ENCODE assay signal across 8 mouse cellular contexts in genomic region chr14:76466641-76467323, GRCm38 (mm10). TPM values are rescaled to one million over a fixed set of nuclear protein-coding genes. Genes with fewer than 3 reads are reported as not detected.
DNase-seq lines count a peak whose midpoint lies in the region; ATAC-seq and TF ChIP-seq lines count a peak whose summit lies in the region.

No protein-coding gene starts in this region.

- ATAC-seq in heart, embryonic 14.5 days (ENCODE audit: insufficient number of reproducible peaks, insufficient read depth, low FRiP score, low read depth): no peak
- peak; percentile 67; the same call in 1 of the 2 replicates for ATAC-seq in kidney, postnatal 0 days (replicated peaks; ENCODE audit: low FRiP score, low read depth)
- 0 out of 2 replicates have a peak, but pooled peaks have one; percentile 37 for ATAC-seq in liver, embryonic 16.5 days (ENCODE audit: low read depth)
- peak; percentile 68 for ATAC-seq in neural tube, embryonic 13.5 days (ENCODE audit: low read depth)

- peak; percentile 63 for TF ChIP-seq CTCF in bone marrow macrophage, adult 2 months (IDR thresholded peaks at IDR 0.05; ENCODE audit: low read depth, low read length)
- TF ChIP-seq CTCF in embryonic fibroblast, embryonic 13.5 days (IDR thresholded peaks at IDR 0.05; ENCODE audit: borderline replicate concordance, insufficient read depth, low read length): 0 out of 2 replicates have a peak, but pooled peaks have one; percentile 22
- peak; percentile 79 for TF ChIP-seq CTCF in kidney, postnatal 0 days (IDR thresholded peaks at IDR 0.05; ENCODE audit: low read depth)

- peak; percentile 53 for DNase-seq in CD4-positive helper T cell, adult 2 months (ENCODE audit: low read depth, low spot score)
- peak; percentile 94 for DNase-seq in kidney, postnatal 0 days (ENCODE audit: low spot score)
- DNase-seq in thymus, adult 18-20 months: peak; percentile 30 to 41

- H3K27me3 ChIP-seq in heart, embryonic 14.5 days (ENCODE audit: control insufficient read depth, insufficient read depth, low read length): no peaks in the 10 kb centered on the region
- H3K27me3 ChIP-seq in kidney, postnatal 0 days (ENCODE audit: insufficient read depth, low read length): no peaks in the 10 kb centered on the region
- no peaks in the 10 kb centered on the region for H3K27me3 ChIP-seq in liver, embryonic 16.5 days (ENCODE audit: control insufficient read depth, insufficient read depth, low read depth, low read length)
- no peaks in the 10 kb centered on the region for H3K27me3 ChIP-seq in neural tube, embryonic 13.5 days

- 0 out of 2 replicates have a peak overlapping the region, but pooled peaks have one; percentile 21 for H3K9ac ChIP-seq in heart, embryonic 14.5 days (ENCODE audit: low read length)
- no peak overlapping the region for H3K9ac ChIP-seq in kidney, postnatal 0 days (ENCODE audit: low read depth, low read length)
- H3K9ac ChIP-seq in liver, embryonic 16.5 days (ENCODE audit: low read depth, low read length): no peak overlapping the region
- H3K9ac ChIP-seq in neural tube, embryonic 13.5 days: peak overlapping the region; percentile 38; the same call in 1 of the 2 replicates

- peaks cover 3% of the 10 kb centered on the region; the same call in 1 of the 2 replicates for H3K4me1 ChIP-seq in bone marrow macrophage, adult 2 months (ENCODE audit: control insufficient read depth, insufficient read depth, low read length)
- H3K4me1 ChIP-seq in embryonic fibroblast, embryonic 13.5 days (ENCODE audit: control insufficient read depth, insufficient read depth, low read length): peaks cover 2% of the 10 kb centered on the region; the same call in 1 of the 2 replicates
- H3K4me1 ChIP-seq in heart, embryonic 14.5 days (ENCODE audit: control insufficient read depth in 2 of 2, insufficient read depth in 2 of 2, low read length in 2 of 2): peaks cover 6 to 15% of the 10 kb centered on the region in 2 experiments
- H3K4me1 ChIP-seq in kidney, postnatal 0 days (replicated peaks; ENCODE audit: insufficient read depth, low read length): no peaks in the 10 kb centered on the region
- H3K4me1 ChIP-seq in liver, embryonic 16.5 days (ENCODE audit: control insufficient read depth, low read depth, low read length): no peaks in the 10 kb centered on the region
- H3K4me1 ChIP-seq in neural tube, embryonic 13.5 days (replicated peaks): peaks cover 28% of the 10 kb centered on the region

- H3K4me2 ChIP-seq in heart, embryonic 14.5 days (ENCODE audit: low read length): peak overlapping the region; percentile 52
- no peak overlapping the region for H3K4me2 ChIP-seq in kidney, postnatal 0 days (ENCODE audit: low read length)
- H3K4me2 ChIP-seq in liver, embryonic 16.5 days (ENCODE audit: low read depth, low read length): no peak overlapping the region
- H3K4me2 ChIP-seq in neural tube, embryonic 13.5 days: 0 out of 2 replicates have a peak overlapping the region, but pooled peaks have one; percentile 1

- H3K9me3 ChIP-seq in heart, embryonic 14.5 days (ENCODE audit: control insufficient read depth, low read length): no peaks in the 10 kb centered on the region
- no peaks in the 10 kb centered on the region for H3K9me3 ChIP-seq in kidney, postnatal 0 days (replicated peaks; ENCODE audit: low read length)
- H3K9me3 ChIP-seq in liver, embryonic 16.5 days (replicated peaks; ENCODE audit: control insufficient read depth, low read length): no peaks in the 10 kb centered on the region
- H3K9me3 ChIP-seq in neural tube, embryonic 13.5 days: no peaks in the 10 kb centered on the region

- no peaks in the 10 kb centered on the region for H3K36me3 ChIP-seq in heart, embryonic 14.5 days (ENCODE audit: control insufficient read depth, insufficient read depth, low read length)
- H3K36me3 ChIP-seq in kidney, postnatal 0 days (ENCODE audit: insufficient read depth, low read length): no peaks in the 10 kb centered on the region
- no peaks in the 10 kb centered on the region for H3K36me3 ChIP-seq in liver, embryonic 16.5 days (ENCODE audit: control insufficient read depth, insufficient read depth)
- no peaks in the 10 kb centered on the region for H3K36me3 ChIP-seq in neural tube, embryonic 13.5 days

- H3K4me3 ChIP-seq in bone marrow macrophage, adult 2 months (ENCODE audit: insufficient read depth, low read length): no peak overlapping the region
- H3K4me3 ChIP-seq in embryonic fibroblast, embryonic 13.5 days (ENCODE audit: insufficient read depth, low read length): no peak overlapping the region
- no peak overlapping the region for H3K4me3 ChIP-seq in heart, embryonic 14.5 days (ENCODE audit: control insufficient read depth in 1 of 2, insufficient read depth in 1 of 2, low read depth in 1 of 2, low read length in 2 of 2)
- no peak overlapping the region for H3K4me3 ChIP-seq in kidney, postnatal 0 days (replicated peaks; ENCODE audit: low read depth, low read length)
- H3K4me3 ChIP-seq in liver, embryonic 16.5 days (ENCODE audit: low read depth, low read length): no peak overlapping the region
- no peak overlapping the region for H3K4me3 ChIP-seq in neural tube, embryonic 13.5 days

- 28% methylated on average over 18 of the region's 18 CpGs for WGBS in heart, embryonic 14.5 days
- 38% methylated on average over 18 of the region's 18 CpGs for WGBS in kidney, postnatal 0 days
- 30% methylated on average over 18 of the region's 18 CpGs for WGBS in liver, embryonic 16.5 days (ENCODE audit: insufficient replicate concordance)
- 31% methylated on average over 18 of the region's 18 CpGs for WGBS in neural tube, embryonic 13.5 days

- H3K27ac ChIP-seq in bone marrow macrophage, adult 2 months (ENCODE audit: insufficient read depth, low read depth, low read length): no peak overlapping the region
- H3K27ac ChIP-seq in embryonic fibroblast, embryonic 13.5 days (ENCODE audit: insufficient read depth, low read length): peak overlapping the region; percentile 49
- H3K27ac ChIP-seq in heart, embryonic 14.5 days (replicated peaks in 1 of 2; ENCODE audit: control insufficient read depth in 1 of 2, insufficient read depth in 1 of 2, low read depth in 2 of 2, low read length in 2 of 2): no peak overlapping the region
- no peak overlapping the region for H3K27ac ChIP-seq in kidney, postnatal 0 days
- H3K27ac ChIP-seq in liver, embryonic 16.5 days (ENCODE audit: low read length): no peak overlapping the region
- H3K27ac ChIP-seq in neural tube, embryonic 13.5 days (replicated peaks): 0 out of 2 replicates have a peak overlapping the region, but pooled peaks have one; percentile 10

- no peak for TF ChIP-seq POLR2A in bone marrow macrophage, adult 2 months (IDR thresholded peaks at IDR 0.05; ENCODE audit: borderline replicate concordance, low read depth, low read length)
- no peak for TF ChIP-seq POLR2A in embryonic fibroblast, embryonic 13.5 days (IDR thresholded peaks at IDR 0.05; ENCODE audit: low read depth, low read length)

RNA-seq across cellular contexts. Expression of gene Tsc22d1, which starts 52.0 kb away (rescaled TPM):
- polyA plus RNA-seq in bone marrow macrophage, adult 2 months (2012; ENCODE audit: insufficient read depth, insufficient read length, missing spikeins): 32.1 and 33.3 TPM in 2 replicates
- polyA plus RNA-seq in embryonic fibroblast, embryonic 13.5 days (2011; ENCODE audit: insufficient read length, low read depth, missing spikeins): 231 and 370 TPM in 2 replicates
- 316 and 382 TPM in 2 replicates for polyA plus RNA-seq in heart, embryonic 14.5 days (2014; fragmentation: Nextera tagmentation; extraction: Ambion mirVana)
- 756 and 772 TPM in 2 replicates for polyA plus RNA-seq in kidney, postnatal 0 days (2015; fragmentation: Nextera tagmentation; extraction: Ambion mirVana)
- 114 and 122 TPM in 2 replicates for polyA plus RNA-seq in liver, embryonic 16.5 days (2015; fragmentation: Nextera tagmentation; extraction: Ambion mirVana)
- 792 and 821 TPM in 2 replicates for polyA plus RNA-seq in neural tube, embryonic 13.5 days (2015; fragmentation: Nextera tagmentation; extraction: Ambion mirVana)

Comparison
In these comparisons a context has a peak if more than half of its experiments do, and no peak if none do; other contexts are left out.
1. DNase-seq: peak in every context shown above with its lines; median percentile 94 in kidney, postnatal 0 days; 53 in CD4-positive helper T cell, adult 2 months; 36 in thymus, adult 18-20 months.
2. H3K27ac ChIP-seq: peak in embryonic fibroblast, embryonic 13.5 days (single experiment) and neural tube, embryonic 13.5 days (single experiment); none in bone marrow macrophage, adult 2 months (single experiment), heart, embryonic 14.5 days (0 of 2), kidney, postnatal 0 days (single experiment) and liver, embryonic 16.5 days (single experiment).
3. CTCF ChIP-seq: peak in every context shown above with its lines; median percentile 79 in kidney, postnatal 0 days; 63 in bone marrow macrophage, adult 2 months; 22 in embryonic fibroblast, embryonic 13.5 days.
4. H3K4me2 ChIP-seq: peak in heart, embryonic 14.5 days (single experiment) and neural tube, embryonic 13.5 days (single experiment); none in kidney, postnatal 0 days (single experiment) and liver, embryonic 16.5 days (single experiment).
5. H3K9ac ChIP-seq: peak in heart, embryonic 14.5 days (single experiment) and neural tube, embryonic 13.5 days (single experiment); none in kidney, postnatal 0 days (single experiment) and liver, embryonic 16.5 days (single experiment).